Mouse (Mus musculus) embryo, embryonic 11.5 days (tissue): Measurements from ENCODE around the gene S1pr4.
A peak's percentile ranks its signal among the peaks of the same experiment; 100 is the strongest.

ENCODE experiments used
- DNase-seq: peaks from one replicate; pipeline ENCODE4 v3.0.0-alpha.2; 2012; ENCODE audit warnings: low read depth, low spot score

S1pr4 gene

DNA sequence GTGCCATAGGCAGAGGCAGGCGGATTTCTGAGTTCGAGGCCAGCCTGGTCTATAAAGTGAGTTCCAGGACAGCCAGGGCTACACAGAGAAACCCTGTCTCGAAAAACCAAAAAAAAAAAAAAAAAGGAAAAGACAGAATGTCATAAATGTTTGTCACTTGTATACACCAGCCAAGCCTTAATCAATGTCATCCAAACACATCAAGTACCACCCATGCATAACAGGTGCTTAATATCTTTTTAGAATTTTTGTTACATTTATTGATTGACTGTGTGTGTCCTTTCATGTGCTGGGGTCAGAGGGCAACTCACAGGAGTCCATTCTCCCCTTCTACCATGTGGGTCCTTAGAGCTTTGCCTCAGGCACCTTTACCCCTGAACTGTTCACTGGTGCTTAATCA lies at the start of gene S1pr4:
Gene S1pr4, minus strand, starts transcription at position 101 of the 400 bp plus-strand sequence.
- DNase-seq, result no peak

DNA sequence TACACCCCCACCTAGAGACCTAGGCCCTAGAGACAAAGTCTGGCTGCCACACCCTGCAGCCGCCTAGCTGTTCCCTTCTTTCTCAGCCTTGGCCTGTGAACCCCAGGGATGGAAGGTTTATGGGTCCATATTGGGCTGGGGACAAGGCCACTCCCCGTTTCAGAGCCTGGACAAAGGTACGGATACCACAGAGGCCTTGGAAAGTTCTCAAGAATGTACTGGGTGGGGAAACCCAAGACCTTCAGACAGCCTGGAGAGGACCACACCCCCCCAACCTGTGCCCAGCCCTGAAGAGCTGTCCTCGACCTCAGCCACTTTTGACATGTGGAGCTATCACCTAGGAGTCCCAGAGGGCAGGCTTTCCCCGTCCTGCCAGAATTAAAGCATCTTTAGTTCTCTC lies 49.0 kb upstream of the S1pr4 start:
- no peak for DNase-seq

DNA sequence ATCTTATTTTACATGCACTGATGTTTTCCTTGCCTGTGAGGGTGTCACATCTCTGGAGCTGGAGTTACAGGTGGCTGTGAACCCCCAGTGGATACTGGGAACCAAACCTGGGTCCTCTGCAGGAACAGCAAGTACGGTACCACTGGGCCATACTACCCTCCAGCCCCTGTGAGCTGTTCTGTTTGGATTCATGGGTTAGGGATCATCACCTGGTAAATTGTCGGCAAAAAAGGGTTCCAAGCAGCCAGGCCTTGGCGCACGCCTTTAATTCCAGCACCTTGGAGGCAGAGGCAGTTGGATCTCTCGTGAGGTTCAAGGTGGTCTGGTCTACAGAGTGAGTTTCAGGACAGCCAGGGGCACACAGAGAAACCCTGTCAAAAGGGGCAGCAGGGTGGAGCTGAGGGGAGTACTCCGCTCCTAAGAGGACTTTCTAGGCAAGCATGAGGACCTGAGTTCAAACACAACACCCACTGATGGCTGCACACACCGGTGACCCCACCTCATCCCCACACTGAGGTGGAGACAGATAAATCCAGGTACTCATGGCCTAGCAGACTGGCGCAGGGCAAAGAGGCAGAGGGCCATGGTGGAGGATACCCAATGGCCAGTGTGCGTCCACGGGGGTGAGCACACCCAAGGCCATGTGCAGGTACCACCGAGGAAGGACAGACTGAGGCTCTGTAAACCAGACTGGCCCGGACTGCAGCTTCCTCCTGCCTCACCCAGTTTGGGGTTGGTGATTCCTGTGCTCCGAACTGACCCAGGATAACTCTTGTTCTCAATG lies 47.0 kb upstream of the S1pr4 start:
- no peak for DNase-seq

DNA sequence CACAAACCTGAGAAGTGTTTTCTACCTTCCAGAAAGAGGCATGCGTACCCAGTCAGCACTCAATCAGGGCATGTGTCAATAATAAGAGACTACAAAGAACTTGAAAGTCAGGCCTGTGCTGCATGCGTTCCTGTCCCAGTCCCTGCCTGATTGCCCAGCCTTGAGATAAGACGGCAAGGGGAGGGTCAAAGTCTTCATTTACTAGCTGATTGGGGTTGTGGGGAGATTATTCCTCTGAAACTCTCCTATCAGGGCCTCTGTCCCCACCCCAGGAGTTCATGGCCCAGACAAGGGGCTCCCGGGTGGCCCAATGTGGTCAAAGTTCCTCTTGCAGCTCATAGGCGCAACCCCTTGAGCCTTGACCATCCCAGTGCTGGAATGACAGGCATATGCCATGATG lies 46.4 kb upstream of the S1pr4 start:
- no peak for DNase-seq

DNA sequence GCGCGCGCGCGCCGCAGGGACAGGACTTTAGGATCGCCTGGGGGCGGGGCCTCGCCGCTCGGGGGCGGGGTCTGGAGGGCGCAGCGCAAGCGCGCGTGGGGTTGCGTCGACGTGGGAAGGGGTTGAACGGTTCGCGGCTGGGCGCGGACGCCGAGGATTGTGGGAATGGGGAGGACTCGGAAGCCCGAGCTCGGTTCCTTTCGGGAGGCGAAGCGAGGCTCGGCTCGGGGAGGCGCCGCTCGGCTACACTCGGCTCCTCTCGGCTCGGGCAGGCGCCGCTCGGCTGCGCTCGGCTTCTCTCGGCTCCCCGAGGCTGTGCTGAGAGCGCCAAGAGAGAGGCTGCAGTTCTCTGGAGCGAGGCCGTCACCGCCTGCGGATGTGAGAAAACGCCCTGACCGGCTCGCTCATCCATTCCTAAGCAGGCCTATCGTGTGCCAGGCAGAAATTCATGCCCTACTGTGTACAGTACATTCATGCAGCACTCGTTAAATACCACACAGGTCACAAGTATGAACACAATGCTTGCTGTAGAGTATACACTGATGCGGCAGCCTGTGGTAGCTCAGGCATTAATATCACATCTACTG lies 45.3 kb upstream of the S1pr4 start, which contains the start of gene Gna11:
Gene Gna11, minus strand, starts transcription at position 30 of the 587 bp plus-strand sequence.
- peak; percentile 99 for DNase-seq

DNA sequence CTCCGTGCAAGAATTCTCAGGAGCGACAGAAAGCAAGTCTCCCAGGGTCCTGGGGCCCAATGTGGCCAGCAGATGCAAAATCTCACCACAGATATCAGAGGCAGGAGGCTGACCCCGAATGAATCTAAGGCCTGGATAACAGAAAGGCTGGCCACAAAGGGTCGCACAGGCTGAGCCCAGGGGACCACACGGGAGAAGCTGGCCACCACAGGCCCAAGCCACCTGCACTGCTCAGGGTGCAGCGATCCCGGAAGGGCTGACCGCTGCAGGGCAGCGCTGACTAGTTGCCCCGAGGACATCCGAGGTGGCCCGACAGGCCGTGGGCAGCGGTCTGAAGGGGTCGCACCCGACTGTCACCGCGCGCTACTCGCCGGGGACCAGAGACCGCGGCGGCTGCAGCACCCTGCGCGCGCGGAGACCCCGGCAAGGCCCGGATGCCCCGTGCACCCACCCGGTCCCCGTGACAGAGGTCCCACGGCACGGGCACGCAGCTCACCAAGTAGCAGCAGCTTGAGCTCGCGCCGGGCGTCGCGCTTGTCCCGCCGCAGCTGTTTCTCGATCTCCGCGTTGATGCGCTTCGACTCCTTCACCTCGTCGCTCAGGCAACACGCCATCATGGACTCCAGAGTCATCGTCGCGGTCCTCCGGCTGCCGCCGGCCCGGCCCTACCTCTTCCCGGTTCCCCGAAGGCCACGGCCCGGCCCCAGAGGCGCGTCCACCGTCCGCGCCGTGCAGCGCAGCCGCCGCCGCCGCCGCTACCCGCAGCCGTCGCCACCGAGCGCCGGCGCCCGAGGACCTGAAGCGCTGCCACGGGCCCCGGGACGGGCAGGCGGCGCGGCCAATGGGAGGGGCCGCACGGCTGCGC lies 44.6 kb upstream of the S1pr4 start:
- no peak for DNase-seq

DNA sequence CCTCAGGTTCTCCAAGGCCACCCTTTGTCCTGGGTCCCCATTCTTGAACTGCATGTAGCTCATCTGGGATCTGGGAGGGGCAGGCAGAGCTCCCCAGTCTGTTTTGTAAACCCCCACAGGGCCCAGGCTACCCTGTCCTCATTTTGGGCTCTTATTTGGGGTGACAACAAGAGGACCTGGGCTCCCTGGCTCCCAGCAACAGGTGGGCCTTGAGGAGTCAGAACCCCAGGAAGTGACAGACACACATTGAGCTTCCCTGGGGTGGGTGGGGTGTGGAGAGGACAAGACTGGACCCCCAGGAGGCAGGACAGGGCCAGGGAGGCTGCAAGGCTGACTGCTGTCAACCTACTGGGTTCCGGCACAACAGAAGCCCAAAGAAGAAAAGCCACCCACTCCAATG lies 43.7 kb upstream of the S1pr4 start:
- DNase-seq, result no peak

DNA sequence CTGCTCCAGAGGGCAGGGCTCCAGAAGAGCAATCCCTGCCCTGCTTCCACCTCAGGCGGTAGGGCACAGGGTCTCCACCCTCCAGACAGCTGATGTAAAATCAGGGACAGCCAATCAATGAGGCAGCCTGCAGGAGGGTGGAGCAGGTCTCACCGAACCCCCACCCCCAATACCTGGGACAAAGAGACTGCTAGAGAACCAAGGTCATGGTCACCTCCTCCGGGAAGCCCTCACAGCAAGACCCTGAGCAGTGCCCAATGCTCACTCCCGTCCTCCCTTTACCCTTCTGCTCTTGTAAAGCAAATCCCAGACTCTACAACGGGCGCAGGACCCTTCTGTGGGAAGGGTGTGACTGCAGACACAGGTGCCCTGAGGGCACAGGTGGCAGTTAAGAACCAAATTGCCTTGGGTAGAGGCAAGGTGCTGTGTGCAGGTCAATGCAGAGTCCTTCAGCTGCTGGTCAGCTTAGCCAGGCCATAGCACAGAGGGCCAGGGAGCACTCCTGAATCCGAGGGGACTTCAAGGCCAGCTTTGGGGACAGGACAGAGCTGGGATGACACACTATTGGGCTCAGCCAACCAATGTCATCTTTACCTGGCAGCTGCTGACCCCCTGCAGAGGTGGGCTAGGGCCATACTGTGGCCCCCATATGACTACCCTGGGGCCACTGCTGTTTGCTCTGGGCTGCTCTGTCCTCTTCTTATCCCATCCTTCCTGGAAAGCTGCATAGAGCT lies 43.0 kb upstream of the S1pr4 start:
- no peak for DNase-seq

DNA sequence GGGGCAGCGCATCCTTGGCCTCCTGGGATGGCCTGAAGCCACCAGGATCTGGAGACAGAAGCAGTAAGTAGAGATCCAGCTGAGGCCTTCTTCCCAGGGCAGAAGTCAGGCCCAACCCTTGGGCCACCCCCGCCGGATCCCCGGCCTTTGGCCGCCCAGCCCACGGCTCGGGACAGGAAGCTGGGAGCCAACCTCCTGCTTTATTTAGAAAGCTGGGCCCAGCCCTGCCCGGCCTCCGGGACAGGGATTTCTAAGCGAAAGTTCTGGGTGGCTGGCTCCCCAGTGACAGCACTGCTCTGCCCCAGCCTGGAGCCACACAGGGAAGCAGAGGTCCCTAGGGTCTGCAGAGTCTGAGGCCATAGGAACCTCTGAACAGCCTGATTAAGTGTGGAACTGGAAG lies 41.9 kb upstream of the S1pr4 start:
- no peak for DNase-seq

DNA sequence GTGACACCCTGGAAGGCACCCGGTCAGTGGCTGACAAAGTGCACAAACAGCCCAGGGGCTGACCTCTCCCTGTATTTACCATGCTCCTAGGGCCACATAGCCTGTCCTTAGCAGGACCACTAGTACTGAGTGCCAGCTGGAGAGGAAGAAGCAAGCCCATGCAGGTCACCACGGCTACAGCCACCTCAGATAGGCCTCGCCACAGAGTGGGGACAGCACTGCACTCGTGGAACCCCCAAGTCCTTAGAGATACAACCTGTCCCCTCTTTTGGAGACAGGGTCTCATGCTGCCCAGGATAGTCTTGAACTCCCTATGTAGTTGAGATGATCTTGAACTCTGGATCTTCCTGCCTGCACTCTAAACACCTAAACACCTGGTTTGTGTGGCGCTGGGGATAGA lies 41.4 kb upstream of the S1pr4 start:
- no peak for DNase-seq

DNA sequence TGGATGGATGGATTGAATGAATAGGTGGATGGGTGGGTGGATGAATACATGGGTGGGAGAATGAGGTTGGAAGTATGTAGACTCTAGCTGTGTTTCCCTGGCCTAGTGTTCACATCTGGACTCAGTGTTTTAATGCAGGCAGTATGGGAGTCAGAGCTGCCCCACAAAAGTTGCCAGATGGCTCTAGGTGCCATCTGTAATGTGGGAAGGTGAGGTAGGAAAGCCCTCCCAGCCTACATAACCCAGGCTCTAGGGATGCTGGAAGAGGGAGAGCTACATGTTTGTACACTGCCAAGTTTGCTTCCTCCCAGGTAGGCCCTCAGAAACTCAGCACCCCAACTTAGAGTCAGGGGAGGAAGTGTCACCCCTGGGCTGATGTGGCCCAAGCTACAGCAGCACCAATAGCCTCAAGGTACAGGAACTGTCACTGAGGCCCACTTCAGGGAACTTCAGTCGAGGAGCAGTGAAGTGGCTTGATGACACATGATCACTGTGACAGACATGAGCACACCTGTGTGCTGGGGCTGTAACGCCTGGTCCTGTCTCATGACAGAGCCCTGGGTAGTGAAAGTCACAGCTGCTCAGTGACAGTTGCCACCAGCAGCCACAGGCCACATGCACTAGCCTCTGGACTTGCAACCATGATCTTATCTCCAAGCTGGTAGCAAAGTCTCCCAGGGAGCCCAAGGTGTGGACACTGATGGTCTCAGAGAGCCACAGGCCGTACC lies 38.6 kb upstream of the S1pr4 start:
- no peak for DNase-seq

DNA sequence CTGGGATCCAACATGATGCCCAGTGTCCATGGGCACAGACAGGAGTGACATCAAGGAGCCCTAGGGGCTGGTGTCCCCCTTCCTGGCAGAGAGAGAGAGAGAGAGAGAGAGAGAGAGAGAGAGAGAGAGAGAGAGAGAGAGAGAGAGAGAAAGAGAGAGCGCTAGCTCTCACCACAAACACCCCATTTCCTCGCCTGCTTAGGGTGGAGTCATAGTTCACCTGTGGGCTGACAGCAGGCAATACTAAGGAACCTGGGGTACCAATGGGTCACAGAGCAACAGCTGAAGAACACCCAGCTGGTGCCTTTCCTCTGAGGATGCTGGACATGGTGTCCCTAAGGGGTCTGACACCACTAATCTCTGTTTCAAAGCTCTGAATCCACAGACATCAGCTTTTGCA lies 37.5 kb upstream of the S1pr4 start:
- no peak for DNase-seq

DNA sequence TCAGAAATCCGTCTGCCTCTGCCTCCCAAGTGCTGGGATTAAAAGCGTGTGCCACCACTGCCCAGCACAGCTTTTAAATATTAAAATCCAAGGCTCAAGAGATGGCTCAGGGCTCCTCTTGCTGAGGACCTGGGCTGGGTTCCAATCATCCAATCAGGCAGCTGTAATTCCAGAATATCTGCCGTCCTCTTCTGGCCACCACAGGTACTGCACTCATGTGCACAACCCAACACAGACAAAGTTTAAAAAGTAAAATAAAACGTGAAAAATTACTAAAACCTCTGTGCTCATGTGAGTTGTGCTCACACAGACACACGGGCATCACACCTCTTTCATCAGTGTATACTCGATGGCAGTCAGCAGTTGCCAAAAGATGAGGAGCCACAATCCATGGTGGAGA lies 36.8 kb upstream of the S1pr4 start:
- no peak for DNase-seq

DNA sequence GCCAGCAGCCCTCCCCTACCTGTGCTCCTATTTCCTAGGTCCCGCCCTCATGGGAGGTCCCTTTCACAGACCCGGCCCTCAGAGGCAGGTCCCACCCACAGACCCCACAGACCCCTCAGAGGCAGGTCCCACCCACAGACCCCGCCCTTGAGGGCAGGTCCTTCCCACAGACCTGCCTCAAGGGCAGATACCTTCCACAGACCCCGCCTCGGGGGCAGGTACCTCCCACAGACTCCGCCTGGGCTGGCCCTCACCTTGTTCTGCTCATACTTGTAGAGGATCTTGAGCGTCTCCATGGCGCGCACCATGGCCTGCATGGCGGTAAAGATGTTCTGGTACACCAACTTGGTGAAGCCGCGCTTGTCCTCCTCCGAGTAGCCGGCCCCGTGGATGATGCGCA lies 34.9 kb upstream of the S1pr4 start:
- DNase-seq, result no peak

DNA sequence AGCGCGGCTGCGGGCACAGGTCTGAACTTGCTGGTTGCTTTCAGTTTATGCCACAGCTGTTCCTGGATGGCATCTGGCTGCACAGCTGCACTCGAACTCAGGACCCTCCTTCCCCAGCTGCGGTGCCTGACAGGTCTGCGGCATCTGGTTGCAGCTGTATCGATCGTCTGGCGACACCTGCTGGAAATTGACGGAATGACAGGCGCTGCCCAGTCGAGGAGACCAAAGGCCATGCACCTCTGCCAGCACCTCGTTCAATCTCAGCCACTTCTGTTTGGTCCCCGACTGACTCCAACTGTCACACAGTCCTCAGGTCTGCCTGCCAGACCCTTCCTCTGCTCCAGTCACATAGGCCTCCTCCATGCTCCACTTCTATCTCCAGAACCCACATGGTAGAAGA lies 26.8 kb upstream of the S1pr4 start:
- DNase-seq, result peak; percentile 39

DNA sequence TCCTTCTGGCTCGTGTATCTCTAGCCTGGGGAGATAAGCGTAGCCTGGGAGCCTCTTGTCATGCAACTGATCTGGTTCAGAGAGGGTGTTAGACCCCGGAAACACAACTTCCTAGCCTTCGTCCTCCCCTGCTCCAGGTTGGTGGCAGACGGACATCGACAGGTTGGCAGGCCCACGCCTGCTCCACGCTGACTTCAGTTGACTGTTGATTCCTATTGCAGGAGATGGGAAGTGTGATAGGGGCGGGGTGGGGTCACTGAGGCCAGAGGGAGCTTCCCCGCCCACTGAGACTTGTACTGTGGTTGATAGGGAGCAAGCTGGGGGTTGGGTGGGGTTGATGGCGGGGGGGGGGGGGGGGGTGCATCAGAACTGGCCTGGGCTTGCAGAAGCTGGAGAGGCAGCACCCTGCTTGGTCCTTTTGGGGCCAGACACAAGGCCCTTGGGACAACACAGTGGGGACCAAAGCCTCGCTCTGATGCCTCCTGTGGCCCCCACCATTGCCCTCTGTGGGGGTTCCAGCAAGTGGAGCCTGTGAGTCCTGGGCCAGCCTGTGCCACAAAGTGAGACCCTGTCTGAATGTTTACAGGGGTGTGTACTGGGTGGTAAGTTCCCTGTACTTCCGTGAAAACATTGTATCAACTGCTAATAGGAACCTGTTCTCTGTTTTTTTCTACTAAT lies 25.2 kb upstream of the S1pr4 start:
- no peak for DNase-seq

DNA sequence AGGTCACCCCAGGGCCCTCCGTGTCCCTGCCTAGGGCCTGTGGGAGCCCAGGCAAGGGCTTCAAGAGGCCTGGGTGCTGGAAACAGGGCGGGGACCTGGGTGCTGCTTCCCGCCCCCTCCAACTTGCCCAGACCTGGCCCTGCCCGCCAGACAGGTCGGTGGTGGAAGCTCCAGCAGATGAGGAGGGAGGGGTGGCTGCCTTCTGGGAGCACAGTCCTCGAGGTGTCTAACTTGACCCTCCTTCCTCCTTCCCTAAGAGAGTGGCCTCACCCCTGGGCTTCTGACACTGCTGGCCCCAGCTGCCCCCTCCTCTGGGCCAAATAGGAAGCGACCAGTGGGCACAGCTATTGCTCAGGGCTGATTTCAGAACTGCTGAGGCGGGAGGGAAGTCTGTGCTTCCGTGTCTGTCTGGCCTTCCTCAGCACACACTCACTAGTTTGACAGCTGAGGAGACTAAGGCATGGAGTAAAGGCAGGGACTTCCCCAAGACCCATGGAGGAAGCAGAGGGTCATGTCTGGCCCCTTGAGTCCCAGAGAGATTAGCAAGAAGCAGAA lies 24.2 kb upstream of the S1pr4 start, which contains the start of gene Gna15:
Gene Gna15, minus strand, starts transcription at position 175 of the 555 bp plus-strand sequence.
- DNase-seq, result no peak

DNA sequence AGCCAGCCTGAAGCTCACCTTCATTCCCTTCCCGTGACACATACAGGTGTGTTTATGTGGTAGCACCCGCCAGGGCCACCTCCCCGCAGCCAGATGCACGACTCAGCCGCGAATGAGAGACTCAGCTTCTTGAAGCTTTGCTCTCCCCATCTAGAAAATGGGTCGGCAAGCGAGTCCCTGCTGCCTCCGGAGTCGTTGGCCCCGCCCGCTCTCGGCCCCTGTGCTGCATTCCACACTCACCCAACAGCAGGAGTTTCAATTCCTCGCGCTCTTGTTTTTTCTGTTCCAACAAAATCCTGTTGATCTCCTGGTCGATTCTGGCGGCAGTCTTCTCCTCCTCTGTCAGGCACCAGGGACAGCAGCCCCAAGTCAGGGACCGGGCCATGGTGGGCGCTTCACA lies 23.6 kb upstream of the S1pr4 start:
- no peak for DNase-seq

DNA sequence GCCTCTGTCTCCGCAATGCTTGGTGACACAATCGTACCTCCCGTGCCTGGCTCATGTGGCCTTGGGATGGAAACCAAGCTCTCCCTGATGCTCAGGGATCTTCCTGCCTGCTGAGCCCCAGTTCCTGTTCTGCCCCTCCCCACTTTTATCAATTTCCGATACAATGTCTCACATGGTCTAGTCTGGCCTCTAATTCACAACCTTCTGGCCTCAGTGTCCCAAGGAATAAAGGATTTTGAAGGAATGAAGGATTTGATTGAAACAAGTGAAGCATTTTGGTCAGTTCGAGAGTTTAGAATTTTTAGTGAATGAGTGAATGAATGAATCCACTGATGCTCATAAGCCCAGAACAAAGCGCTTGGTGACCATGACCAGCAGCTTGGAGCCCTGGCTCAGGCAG lies 23.2 kb upstream of the S1pr4 start:
- DNase-seq, result no peak

DNA sequence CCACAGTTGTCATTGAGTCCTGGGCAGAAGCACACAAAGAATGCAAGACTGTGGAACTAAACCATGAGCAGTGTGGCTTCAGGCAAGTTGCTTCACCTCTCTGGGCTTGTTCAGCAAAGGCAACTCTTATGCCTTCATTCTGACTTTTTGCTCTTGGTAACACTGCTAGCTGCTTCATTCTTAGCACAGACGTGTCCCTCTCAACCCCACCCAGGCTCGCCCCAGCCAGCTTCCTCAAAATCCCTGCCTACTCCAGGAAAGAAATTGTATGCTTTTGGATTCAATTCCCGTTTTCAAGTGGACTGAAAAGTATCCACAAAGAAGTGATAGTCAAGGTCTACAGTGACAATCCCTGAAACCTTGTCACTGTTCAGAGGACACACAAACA lies 20.0 kb upstream of the S1pr4 start:
- no peak for DNase-seq
